Mouse (Mus musculus) adrenal gland, adult 18-20 months (tissue): Measurements from ENCODE around the gene Pnn. TPM values are rescaled to one million over a fixed set of nuclear protein-coding genes. Genes with fewer than 3 reads are reported as not detected.
"Not testable (repeated sequence)": the region's sequence is repeated elsewhere in the genome, so short reads cannot be mapped to it uniquely, and the experiment has no call there.

Experiments used
- DNase-seq, 2 experiments: peaks; one replicate each; pipeline ENCODE4 v3.0.0; 2021 to 2022; ENCODE audit warnings: low spot score in 2 of 2
- long read RNA-seq, 2 experiments: library from polyadenylated mRNA; stranded (forward); transcript quantifications; one replicate each; pipeline ENCODE4 v2.0.0; 2021
- total RNA-seq, 2 experiments: library from RNA; stranded (reverse); gene quantifications; 1 replicate in 1 of 2; 2 replicates in 1 of 2; pipeline ENCODE4 v1.2.3; 2021

The Pnn gene
- 10 to 100 TPM; 41.3 to 49.4 TPM for total RNA-seq
- long read RNA-seq, experiment 1, transcript Pnn-201 (9 exons, 3,485 nt): major isoform, 45 of 51 reads
- long read RNA-seq, experiment 1, partial matches to known transcripts: 2 of 51 reads
- long read RNA-seq, experiment 1, other reads (novel, unspliced or antisense): 4 of 51 reads
- long read RNA-seq, experiment 2, transcript Pnn-201 (9 exons, 3,485 nt): major isoform, 62 of 74 reads
- long read RNA-seq, experiment 2, partial matches to known transcripts: 7 of 74 reads
- long read RNA-seq, experiment 2, other reads (novel, unspliced or antisense): 5 of 74 reads

DNA sequence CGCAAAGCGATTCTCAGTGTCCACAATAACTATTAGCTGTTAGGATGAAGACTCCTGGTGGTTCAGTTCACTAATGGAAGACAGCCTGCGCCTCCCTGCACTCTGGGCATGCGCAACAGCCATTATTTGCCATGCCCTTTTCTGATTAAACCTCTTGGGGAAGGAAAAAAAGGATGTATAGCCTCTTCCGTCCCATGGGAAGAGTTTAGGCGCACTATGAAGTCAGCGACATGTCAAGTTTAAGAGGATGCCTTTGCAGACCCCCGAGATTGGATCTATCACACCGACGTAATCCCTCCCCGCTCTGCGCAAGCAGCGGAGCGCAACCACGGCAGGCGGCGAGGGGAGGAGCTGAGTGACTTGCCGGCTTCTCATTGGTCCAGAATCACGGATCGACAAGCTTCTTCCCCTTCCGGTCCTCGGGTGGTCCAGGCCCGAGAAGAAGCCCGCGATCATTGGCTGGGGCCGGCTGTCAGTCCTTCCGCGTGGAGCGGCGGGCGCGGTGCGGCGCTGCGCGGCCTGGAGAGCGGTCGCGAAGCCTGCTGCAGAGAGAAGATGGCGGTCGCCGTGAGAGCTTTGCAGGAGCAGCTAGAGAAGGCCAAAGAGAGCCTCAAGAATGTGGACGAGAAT is at the start of gene Pnn:
Gene Pnn, plus strand, starts transcription at position 437 of the 630 bp plus-strand sequence.
- DNase-seq: peak; percentile 93

GRCm38 (mm10) chr12:59017970-59018369 is 48.7 kb upstream of the Pnn start:
- no peak for DNase-seq

DNA sequence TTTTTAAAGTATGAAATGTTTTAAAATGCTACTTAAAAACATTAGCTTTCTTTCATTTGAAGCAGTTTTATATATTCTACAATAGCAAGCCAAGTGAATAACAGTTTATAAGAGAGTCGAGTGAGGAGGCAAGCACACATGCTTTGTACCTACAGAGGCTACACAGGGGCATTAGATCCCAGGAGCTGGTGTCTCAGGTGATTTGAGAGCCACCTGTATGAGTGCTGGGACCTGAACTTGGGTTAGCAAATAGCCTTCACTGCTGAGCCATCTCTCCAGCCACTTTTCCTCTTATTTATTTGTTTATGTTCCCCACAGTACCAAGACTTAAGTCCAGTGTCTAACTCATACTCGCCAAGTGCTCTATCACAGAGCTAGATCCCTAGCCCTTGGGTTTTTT is 46.8 kb upstream of the Pnn start:
- no peak for DNase-seq

GRCm38 (mm10) chr12:59021306-59021705 is 45.4 kb upstream of the Pnn start:
- no peak for DNase-seq

DNA sequence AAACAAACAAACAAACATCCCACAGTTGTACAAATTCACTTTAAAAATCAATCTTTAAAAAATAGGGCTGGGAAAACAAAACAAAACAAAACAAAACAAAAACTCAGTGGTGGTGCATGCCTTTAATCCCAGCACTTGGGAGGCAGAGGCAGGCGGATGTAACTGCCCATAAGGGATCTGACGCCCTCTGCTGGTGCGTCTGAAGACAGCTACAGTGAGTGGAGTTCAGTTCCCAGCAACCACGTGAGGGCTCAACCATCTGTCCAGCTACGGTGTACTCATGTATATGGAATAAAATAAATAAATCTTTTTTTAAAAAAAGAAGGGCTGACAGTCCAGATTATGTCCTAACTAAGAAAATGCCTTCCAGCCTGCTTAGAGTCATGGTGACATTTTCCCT is 34.6 kb upstream of the Pnn start:
- DNase-seq: no peak

DNA sequence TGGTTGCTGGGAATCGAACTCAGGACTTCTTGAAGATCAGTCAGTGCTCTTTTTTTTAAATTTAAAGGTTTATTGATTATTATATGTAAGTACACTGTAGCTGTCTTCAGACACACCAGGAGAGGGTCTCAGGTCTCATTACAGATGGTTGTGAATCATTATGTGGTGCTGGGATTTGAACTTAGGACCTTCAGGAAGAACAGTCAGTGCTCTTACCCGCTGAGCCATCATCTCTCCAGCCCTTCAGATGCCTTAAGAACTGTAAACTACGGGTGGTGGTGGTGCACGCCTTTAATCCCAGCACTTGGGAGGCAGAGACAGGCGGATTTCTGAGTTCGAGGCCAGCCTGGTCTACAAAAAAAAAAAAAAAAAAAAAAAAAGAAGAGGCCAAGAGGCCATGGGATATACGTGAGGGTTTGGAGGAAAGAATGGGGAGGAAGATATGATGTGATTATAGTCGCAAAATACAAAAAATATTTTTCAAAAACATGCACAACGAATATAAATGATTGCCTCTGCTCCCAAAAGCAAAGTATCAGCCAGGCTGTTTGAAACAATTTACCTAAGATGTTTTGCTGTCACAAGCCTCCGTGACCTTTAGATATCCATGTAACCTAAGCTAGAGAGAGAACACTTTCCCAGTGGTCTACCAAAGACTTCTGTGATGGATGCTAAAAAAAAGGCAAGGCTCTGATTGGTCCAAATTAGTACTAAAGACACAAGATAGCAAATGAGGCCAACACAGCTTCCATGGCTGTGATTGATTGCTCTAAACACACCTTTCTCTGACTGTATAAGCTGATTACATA is 27.3 kb upstream of the Pnn start:
- DNase-seq: no peak

- no peak for DNase-seq
These were observed 26.5 kb upstream of the Pnn start for GRCm38 (mm10) chr12:59039971-59040844.

GRCm38 (mm10) chr12:59040851-59041250 is 25.8 kb upstream of the Pnn start:
- DNase-seq: no peak

- DNase-seq: no peak
These were observed 14.2 kb upstream of the Pnn start for GRCm38 (mm10) chr12:59052470-59052869.

DNA sequence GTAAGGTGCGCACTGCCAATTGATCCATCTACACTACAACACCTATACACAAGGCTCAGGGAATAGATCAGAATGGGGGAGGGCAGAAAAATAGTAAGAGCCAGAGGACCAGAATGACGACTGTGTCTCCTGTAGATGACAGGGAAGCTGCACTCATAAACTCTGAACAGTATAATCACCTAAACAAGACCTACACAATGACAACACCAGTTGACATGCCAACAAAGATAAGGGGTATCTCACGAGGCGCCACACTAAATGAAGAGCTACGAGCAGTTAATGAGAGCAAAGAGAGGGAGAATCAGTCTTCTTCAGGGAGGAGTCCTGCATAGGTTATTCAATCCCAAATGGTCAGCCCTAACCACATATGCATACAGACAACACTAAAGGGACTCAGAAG is 13.5 kb upstream of the Pnn start:
- DNase-seq: no peak

GRCm38 (mm10) chr12:59053976-59054375 is 12.7 kb upstream of the Pnn start:
- DNase-seq: no peak

GRCm38 (mm10) chr12:59055196-59055850 is 11.4 kb upstream of the Pnn start:
- no peak for DNase-seq

DNA sequence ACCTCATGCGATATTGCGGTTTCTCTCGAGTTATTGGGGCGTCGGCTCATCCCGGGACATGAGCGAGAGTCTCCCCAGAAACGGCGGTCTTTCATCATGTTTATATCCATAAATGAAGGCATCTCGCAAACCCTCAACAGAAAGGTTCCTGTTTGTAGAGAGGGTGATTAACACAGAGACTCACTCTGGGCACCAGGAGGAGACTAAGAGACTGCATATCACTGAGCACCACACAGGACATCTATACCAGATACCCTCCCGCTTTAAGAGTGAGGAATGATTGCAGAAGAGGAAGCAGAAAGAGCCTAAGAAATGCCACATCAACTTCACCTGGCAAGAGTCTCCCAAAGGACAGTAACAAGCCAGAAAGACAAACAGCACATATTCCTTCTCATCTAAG is 10.5 kb upstream of the Pnn start:
- DNase-seq: no peak

- not testable (repeated sequence) for DNase-seq
These were observed 8.4 kb upstream of the Pnn start for GRCm38 (mm10) chr12:59058242-59058641.

GRCm38 (mm10) chr12:59060322-59060721 is 6.4 kb upstream of the Pnn start:
- DNase-seq: no peak

DNA sequence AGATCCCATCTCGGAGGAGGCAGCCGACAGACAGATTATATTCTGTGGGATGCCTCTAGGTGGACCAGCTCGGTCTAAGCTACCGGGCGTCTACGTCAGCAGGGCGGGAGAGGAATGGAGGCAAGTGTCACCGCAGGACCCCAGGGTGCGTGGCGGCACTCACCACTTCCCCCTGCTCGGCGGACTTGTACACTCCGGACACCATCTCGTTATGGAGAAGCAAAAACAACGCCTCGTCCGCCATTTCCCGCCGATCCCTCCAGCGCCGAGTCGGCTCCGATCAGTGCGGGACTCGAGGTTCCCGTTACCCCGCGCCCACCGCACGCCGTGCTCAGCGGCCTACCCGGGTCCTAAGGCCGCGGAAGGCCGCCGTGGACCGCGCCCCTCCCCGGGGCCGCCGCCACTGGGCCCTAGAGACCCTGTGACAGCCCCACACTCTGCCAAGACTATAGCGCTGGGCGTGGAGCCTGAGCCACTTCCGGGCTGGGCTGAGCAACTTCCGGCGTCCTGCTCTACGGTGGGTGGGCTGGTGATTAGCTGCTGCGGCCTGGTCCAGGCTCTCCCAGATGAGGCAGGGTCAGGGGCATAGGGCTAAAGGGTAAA is 5.6 kb upstream of the Pnn start, which contains the start of gene Trappc6b:
Gene Trappc6b, minus strand, starts transcription at position 480 of the 603 bp plus-strand sequence.
- peak; percentile 68 to 70 for DNase-seq

GRCm38 (mm10) chr12:59064837-59065236 is 1.8 kb upstream of the Pnn start:
- no peak for DNase-seq

DNA sequence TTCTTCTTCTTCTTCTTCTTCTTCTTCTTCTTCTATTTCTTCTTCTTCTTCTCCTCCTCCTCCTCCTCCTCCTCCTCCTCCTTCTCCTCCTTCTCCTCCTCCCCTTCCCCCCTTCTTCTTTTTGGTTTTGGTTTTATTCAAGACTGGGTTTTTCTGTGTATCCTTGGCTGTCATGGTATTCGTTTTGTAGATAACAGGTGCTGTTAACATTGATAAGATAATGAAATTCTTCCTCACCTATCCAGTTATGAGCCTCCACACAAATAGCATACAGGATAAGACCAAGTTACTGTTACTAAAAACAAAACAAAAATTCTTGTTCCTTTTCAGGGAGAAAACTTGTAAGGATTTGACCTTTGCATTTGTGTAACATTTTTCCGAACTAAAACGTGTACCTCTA is 908 bp upstream of the Pnn start:
- DNase-seq: no peak

GRCm38 (mm10) chr12:59067095-59067494 is 411 bp downstream of the Pnn start:
- peak in 1 of 2 experiments; percentile 54 for DNase-seq

DNA sequence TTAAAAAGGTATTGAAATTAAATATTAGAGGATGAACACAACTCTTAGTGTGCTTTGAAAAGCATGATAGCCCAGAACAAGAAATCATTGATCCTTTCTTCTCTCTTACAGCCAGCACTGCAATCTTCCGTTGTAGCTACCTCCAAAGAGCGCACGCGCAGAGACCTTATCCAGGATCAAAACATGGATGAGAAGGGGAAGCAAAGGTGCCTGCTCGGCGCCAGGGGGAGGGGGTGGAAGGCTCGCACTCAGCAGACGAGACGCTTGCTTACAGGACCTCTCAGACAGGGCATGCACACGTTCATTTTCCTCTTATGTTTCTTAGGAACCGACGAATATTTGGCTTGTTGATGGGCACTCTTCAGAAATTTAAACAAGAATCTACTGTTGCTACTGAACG is 2.1 kb downstream of the Pnn start:
- no peak for DNase-seq
